Mouse (Mus musculus) bone marrow macrophage, adult 2 months (primary cell): ENCODE results near the gene Atoh8.

Experiments used
- CTCF ChIP-seq: IDR thresholded peaks from 2 replicates; pipeline ENCODE4 v1.5.1; 2012; ENCODE audit warnings: low read depth, mild to moderate bottlenecking, low read length, moderate library complexity
- POLR2A ChIP-seq: IDR thresholded peaks from 2 replicates; pipeline ENCODE4 v1.6.1; 2012; ENCODE audit warnings: mild to moderate bottlenecking, low read depth, low read length, borderline replicate concordance

DNA sequence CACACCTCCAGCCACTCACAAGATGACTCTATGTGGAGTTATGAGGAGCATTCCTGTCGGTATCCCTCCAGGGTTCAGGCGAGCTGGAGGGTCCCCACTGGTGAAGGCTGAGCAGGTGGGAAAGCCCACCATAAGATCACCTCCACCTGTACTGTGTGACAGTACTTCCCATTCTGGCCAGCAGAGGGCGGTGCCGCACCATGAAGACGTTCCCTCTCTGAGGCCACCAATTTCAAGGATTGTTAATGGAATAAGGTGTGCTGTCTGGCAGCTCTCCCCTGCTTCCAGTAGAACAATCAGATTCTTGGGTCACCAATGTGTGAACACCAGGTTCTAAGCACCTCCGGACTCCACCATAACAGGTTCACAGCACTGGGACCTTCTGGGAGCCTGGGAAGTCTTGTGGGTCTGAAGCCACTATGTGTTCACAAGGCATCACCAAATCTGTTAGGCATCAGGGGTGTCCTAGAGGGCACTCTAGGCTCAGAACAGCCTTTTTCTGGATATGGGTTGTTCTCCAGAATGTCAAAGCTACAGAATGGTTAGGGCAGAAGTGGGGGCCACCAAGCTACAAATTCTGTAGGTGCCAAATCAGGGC lies 49.4 kb downstream of the Atoh8 start:
- peak; percentile 99 for TF ChIP-seq CTCF
- TF ChIP-seq POLR2A: no peak
